Mouse (Mus musculus) lung, embryonic 14.5 days (tissue): ENCODE measurements around the gene Rab11fip4. TPM values are rescaled to one million over a fixed set of nuclear protein-coding genes. Genes with fewer than 3 reads are reported as not detected.

Source experiments
- ATAC-seq: fragments of 200-750 bp; cut with Nextera tagmentation; 2 replicates; pipeline ENCODE4 v1.8.0; 2017; ENCODE audit warnings: mild to moderate bottlenecking, moderate TSS enrichment, moderate library complexity; ENCODE audit not compliant: insufficient read depth
- DNase-seq: peaks from one replicate; pipeline ENCODE4 v3.0.0-alpha.2; 2015
- H3K27ac ChIP-seq: fragments of 300-500 bp; sonication (generic); 2 replicates; pipeline ENCODE4 v1.5.1; 2014; ENCODE audit warnings: low read depth, mild to moderate bottlenecking, moderate library complexity
- H3K27me3 ChIP-seq: fragments of 300-500 bp; sonication (generic); 2 replicates; pipeline ENCODE4 v1.6.1; 2014; ENCODE audit warnings: low read length, control low read depth; ENCODE audit not compliant: insufficient read depth
- H3K36me3 ChIP-seq: fragments of 300-500 bp; sonication (generic); 2 replicates; pipeline ENCODE4 v1.6.1; 2014; ENCODE audit warnings: control low read depth; ENCODE audit not compliant: insufficient read depth
- H3K4me1 ChIP-seq: fragments of 300-500 bp; sonication (generic); 2 replicates; pipeline ENCODE4 v1.6.1; 2014; ENCODE audit warnings: antibody characterized with exemption, control low read depth; ENCODE audit not compliant: insufficient read depth
- H3K4me2 ChIP-seq: fragments of 300-500 bp; sonication (generic); 2 replicates; pipeline ENCODE4 v1.6.1; 2014; ENCODE audit warnings: mild to moderate bottlenecking
- H3K4me3 ChIP-seq: fragments of 300-500 bp; sonication (generic); 2 replicates; pipeline ENCODE4 v1.5.1; 2014; ENCODE audit warnings: low read depth, low read length
- H3K9ac ChIP-seq: fragments of 300-500 bp; sonication (generic); 2 replicates; pipeline ENCODE4 v1.6.1; 2014
- H3K9me3 ChIP-seq: fragments of 300-500 bp; sonication (generic); 2 replicates; pipeline ENCODE4 v1.6.1; 2016; ENCODE audit warnings: low read depth, low read length, control low read depth
- CTCF ChIP-seq: IDR thresholded peaks from 2 replicates; pipeline ENCODE4 v1.5.1; 2016; ENCODE audit warnings: antibody characterized with exemption, low read depth
- WGBS: fragments of 180-500 bp; shearing (Covaris S2); extraction: QIAGEN DNeasy Blood & Tissue Kit; methylation state at CpG from one replicate; pipeline ENCODE4 v1.1.7; 2014; 5-methylcytosine and 5-hydroxymethylcytosine counted together
- microRNA counts: library from miRNA; unstranded; fragments of <30 nt; microRNA quantifications from one replicate; lab custom pipeline; 2016
- microRNA-seq: library from miRNA; unstranded; fragments of <30 nt; microRNA quantifications from one replicate; pipeline ENCODE4, GENCODE M21; 2016; ENCODE audit warnings: borderline number of aligned reads
- polyA plus RNA-seq: library from polyadenylated mRNA; unstranded; fragments of >200 nt; fragmentation: Nextera tagmentation; extraction: Ambion mirVana; gene quantifications from 2 replicates; pipeline ENCODE4 v1.2.1, GENCODE M21; 2014

Gene Rab11fip4
- polyA plus RNA-seq, 1 experiment from 2014 or later = 2.3 TPM

DNA sequence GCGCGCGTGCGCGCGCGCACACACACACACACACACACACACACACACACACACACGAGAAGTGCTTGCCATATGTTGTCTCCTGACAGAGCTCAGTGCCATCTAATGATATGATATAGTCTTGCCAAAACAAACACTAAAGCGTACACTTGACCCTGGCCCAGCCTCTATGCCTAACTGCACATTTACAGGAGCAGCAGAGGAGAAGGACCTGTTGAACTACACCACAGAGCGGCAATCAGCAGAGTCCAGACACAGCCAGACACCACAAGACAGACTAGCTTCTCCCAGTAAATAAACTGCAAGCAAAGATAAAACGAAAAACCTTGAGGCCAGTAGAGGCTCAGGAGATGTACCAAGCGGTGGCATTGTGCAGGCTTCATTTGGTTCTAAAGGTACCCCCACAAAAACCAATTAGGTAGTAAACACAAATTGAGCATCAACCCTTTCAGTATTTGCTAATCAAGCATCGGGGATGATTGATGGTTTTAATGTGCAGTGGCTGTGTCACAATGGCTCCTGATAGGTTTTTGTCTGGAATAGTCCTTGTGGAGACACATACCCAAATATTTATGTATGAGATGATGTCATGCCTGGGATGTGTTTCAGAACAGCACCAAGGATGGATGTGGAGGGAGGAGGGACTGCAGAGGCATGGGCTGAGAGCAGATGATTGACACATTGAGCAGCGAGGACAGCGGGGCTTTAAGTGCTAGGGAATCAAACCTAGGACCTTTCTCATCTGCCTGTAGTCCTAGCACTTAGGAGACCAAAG, 145.4 kb downstream of the Rab11fip4 start:
- H3K9ac ChIP-seq = no peak overlapping the region
- H3K36me3 ChIP-seq = no peaks in the 10 kb centered on the region
- peak; percentile 47 for ATAC-seq
- no peaks in the 10 kb centered on the region for H3K9me3 ChIP-seq
- no peak overlapping the region for H3K4me2 ChIP-seq
- 0 out of 2 replicates have a peak overlapping the region, but pooled peaks have one; percentile 6 for H3K27ac ChIP-seq
- WGBS = 63% methylated on average over 15 of the region's 15 CpGs
- TF ChIP-seq CTCF = peak; percentile 60
- peaks cover 14% of the 10 kb centered on the region for H3K4me1 ChIP-seq
- H3K4me3 ChIP-seq = no peak overlapping the region
- peak; percentile 64 for DNase-seq
- no peaks in the 10 kb centered on the region for H3K27me3 ChIP-seq

DNA sequence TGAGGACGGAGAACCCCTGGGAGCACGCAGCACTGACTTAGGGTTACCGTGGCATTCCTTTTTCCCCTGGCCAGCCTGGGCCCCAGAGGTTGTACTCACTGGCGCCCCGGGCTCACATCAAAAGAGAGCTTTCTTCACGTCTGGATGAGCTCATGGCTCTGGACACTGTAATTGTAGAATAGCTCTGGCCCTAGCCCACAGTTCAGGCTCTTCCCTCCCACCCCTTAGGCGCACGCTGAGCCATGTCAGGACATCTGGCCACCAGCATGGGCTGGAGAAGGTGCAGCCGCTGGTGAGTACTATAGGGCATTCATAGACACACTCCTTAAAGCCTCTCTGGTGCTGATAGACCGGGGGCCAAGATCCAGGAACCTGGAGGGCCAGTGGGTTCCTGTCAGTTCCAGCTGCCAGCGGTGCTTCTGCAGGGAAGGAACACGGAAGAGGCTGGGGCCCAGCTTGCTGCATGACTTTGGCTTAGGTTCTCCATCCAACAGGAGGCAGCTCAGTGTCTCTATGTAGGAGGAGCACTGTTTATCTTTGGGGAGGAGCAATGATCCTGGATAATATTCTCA, 146.2 kb downstream of the Rab11fip4 start:
- Histone ChIP-seq H3K9ac (no peak overlapping the region), H3K4me3 (no peak overlapping the region), H3K27ac (peak overlapping the region; percentile 19; the same call in 1 of the 2 replicates), H3K9me3 (no peaks in the 10 kb centered on the region), H3K36me3 (no peaks in the 10 kb centered on the region), H3K27me3 (no peaks in the 10 kb centered on the region), H3K4me1 (peaks cover 14% of the 10 kb centered on the region), H3K4me2 (no peak overlapping the region)
- TF ChIP-seq CTCF = no peak
- 54% methylated on average over 12 of the region's 12 CpGs for WGBS
- ATAC-seq (0 out of 2 replicates have a peak, but pooled peaks have one; percentile 39), DNase-seq (no peak)

DNA sequence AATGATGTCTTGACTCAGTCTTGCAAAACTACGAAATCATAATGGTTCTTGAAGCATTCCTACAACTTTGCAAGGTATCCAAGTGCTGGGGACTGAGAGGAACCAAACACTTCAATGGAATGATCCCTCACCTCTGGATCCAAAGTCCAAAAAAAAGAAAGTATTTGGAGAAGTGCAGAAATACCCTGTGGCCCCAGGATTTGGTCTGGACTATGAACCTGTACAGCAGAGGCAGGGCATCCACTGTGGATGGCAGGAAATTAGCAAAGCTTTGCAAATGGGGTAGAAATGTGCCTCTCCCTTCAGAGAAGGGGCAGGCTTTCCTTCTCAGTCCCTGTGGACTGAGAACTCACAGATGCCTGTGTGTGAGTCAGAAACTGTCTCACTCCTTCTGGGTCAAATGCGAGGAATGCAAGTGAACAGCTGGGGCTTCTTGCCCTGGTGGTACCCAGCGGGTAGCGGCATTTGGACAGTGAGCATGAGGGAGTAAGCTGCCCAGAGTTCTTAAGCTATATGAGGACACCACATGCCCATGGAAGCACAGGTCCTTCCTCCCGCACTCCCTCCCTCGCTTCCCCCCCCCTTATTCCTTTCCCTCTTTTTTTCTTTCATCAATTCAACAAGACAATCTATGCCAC, 147.0 kb downstream of the Rab11fip4 start:
- DNase-seq = no peak
- TF ChIP-seq CTCF = no peak
- ATAC-seq = no peak
- H3K27me3 ChIP-seq = no peaks in the 10 kb centered on the region
- H3K4me1 ChIP-seq = peaks cover 14% of the 10 kb centered on the region
- H3K9ac ChIP-seq = no peak overlapping the region
- H3K4me3 ChIP-seq = no peak overlapping the region
- H3K36me3 ChIP-seq = no peaks in the 10 kb centered on the region
- H3K4me2 ChIP-seq = no peak overlapping the region
- H3K27ac ChIP-seq = peak overlapping the region; percentile 88; the same call in 1 of the 2 replicates
- 86% methylated on average over 6 of the region's 6 CpGs for WGBS
- H3K9me3 ChIP-seq = no peaks in the 10 kb centered on the region

DNA sequence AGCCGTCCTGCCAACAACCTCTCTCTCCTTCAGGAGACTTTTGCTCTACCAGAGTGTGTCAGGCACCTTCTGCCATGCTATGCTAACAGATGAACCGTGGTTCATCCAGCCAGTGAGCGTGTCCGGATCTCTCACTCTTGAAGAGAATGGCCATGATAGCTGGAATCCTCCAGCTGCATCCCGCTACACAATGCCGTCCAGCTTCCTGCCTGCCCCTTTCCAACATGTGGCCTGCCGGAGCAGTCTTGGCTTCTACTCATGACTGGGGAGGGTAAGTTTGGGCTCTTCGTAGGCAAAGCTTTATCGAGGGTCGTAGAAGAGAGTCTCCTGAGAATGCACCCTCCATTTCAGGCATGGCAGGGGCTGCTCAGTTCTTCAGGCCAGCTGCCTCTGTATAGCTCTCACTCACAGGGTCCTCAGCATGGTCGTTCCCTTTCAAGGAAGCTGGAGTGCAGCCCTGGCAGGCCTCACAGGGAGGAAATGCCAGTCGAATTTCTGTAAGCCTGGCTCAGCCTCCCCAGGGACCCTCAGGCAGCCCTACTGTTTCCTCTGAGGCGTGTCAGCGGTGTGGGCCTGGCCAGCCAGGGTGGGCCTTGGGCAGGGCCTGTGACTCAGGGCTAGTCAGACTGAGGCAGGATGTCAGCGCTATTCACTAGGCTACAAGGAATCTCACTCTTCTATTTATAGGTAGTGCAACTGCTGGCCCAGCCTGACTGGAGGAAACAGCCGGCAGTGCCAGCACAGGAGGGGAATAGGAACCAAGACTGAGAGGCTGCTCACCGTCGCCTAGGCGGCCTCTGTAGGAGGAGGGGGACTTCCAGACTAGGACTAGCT, 147.9 kb downstream of the Rab11fip4 start:
- Histone ChIP-seq H3K4me3 (no peak overlapping the region), H3K27ac (peak overlapping the region; percentile 88), H3K4me1 (peaks cover 14% of the 10 kb centered on the region), H3K36me3 (no peaks in the 10 kb centered on the region), H3K9ac (no peak overlapping the region), H3K9me3 (no peaks in the 10 kb centered on the region), H3K27me3 (no peaks in the 10 kb centered on the region), H3K4me2 (no peak overlapping the region)
- no peak for TF ChIP-seq CTCF
- WGBS = 56% methylated on average over 19 of the region's 19 CpGs
- ATAC-seq (peak; percentile 89), DNase-seq (peak; percentile 75)

DNA sequence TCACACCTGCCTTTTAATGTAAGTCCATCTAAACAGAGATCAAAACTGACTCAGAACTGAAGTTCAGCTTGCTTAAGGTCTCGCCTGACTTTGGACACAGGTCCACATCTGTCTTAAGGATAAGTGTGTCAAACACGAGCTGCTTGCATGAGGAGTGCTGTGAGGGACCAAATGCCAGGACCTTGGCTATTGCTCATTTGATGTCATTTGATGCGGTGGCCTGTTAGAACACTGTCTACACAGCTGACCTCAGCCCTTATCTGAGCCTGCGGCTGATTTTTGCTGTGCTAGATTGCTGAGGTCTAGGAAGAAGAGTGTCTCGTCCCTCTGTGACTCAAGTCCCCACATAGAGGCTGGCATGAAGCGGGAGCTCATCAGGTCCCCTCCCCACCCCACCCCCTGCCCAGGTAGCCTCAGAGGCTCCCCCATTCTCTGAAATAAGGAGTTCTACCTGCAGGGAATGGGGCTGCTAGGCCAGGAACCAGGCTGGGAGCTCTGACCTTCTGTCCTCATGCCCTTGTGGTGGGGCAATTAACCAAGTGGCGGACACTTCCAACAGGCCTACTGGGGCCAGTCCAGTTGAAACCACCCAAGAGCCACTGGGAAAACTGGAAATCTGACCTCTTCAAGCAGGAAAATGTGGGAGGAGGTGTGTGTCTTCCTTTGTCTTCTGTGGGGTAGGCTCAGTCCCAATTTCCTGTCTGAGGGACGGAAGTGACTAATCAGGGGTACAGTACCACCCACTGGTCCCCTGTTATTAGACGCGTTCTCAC, 149.9 kb downstream of the Rab11fip4 start:
- H3K27me3 ChIP-seq = no peaks in the 10 kb centered on the region
- no peak overlapping the region for H3K4me2 ChIP-seq
- DNase-seq (no peak), ATAC-seq (no peak)
- H3K4me1 ChIP-seq = peaks cover 14% of the 10 kb centered on the region
- H3K27ac ChIP-seq = no peak overlapping the region
- no peak overlapping the region for H3K9ac ChIP-seq
- WGBS = 76% methylated on average over 10 of the region's 10 CpGs
- H3K36me3 ChIP-seq = no peaks in the 10 kb centered on the region
- no peak overlapping the region for H3K4me3 ChIP-seq
- TF ChIP-seq CTCF = no peak
- no peaks in the 10 kb centered on the region for H3K9me3 ChIP-seq

DNA sequence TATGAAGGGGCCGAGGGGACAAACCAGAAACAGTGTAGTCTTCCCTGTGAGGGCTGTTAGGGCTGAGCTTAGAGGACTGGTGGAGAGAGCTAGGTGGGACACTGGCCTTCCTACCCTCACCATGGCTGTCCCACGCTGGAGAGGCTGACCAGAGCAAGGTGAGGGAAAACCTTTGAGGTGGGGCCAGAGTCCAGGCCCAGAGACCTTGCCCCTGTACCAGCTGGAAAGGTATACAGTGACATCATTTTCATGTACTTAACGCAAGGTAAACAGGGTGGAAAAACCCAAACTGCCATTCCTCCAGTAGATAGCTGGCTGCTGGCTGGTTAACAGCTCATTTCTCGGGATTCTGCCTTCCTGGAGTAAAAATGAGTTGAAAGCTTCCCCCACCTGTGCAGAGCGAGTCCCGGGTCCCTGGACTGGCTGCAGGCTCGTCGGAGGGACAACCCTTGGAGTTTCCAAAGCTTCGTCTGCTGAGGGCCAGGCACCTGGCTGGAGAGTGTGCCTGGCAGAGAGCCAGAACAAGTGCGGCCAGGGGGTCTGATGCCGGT, 155.6 kb downstream of the Rab11fip4 start:
- H3K27ac ChIP-seq = no peak overlapping the region
- H3K4me1 ChIP-seq = no peaks in the 10 kb centered on the region
- no peaks in the 10 kb centered on the region for H3K36me3 ChIP-seq
- WGBS = 67% methylated on average over 11 of the region's 11 CpGs
- DNase-seq (no peak), ATAC-seq (no peak)
- no peak overlapping the region for H3K9ac ChIP-seq
- no peak overlapping the region for H3K4me2 ChIP-seq
- TF ChIP-seq CTCF = no peak
- H3K27me3 ChIP-seq = no peaks in the 10 kb centered on the region
- H3K4me3 ChIP-seq = no peak overlapping the region
- no peaks in the 10 kb centered on the region for H3K9me3 ChIP-seq

MicroRNAs encoded within 50 kb of the gene (microRNA counts, 519-probe panel; counts per million panel counts)
- microRNA mmu-miR-193 (lab: Ali Mortazavi, UCI) (30.5 counts per million), microRNA mmu-miR-365 (lab: Ali Mortazavi, UCI) (3,747 counts per million, percentile 78 among the panel's probes with 10 or more counts)

Small RNA genes within 50 kb of the gene (microRNA-seq; reads per million reads assigned to microRNA genes)
- gene Mir193a (12.4 reads per million, percentile 26 among the genes with 10 or more reads in this experiment), gene Mir365-2 (0.71 reads per million)

Other genes starting within 250 kb of the Rab11fip4 start
- 0.37 and 0.38 TPM in 2 replicates for gene Omg, start 87.1 kb upstream of the Rab11fip4 start, polyA plus RNA-seq
- 0.53 and 0.88 TPM in 2 replicates for gene Evi2b, start 67.5 kb upstream of the Rab11fip4 start, polyA plus RNA-seq
- 1.3 and 1.4 TPM in 2 replicates for gene Evi2, start 60.6 kb upstream of the Rab11fip4 start, polyA plus RNA-seq
- 2.8 and 3.4 TPM in 2 replicates for gene Evi2a, start 60.6 kb upstream of the Rab11fip4 start, polyA plus RNA-seq